Mouse (Mus musculus) retina, adult 2 months (tissue): ENCODE results near the gene Rxfp2.

Experiments
- DNase-seq: peaks from one replicate; pipeline ENCODE4 v3.0.0-alpha.2; 2012; ENCODE audit warnings: low read depth, low spot score

Gene Rxfp2

DNA sequence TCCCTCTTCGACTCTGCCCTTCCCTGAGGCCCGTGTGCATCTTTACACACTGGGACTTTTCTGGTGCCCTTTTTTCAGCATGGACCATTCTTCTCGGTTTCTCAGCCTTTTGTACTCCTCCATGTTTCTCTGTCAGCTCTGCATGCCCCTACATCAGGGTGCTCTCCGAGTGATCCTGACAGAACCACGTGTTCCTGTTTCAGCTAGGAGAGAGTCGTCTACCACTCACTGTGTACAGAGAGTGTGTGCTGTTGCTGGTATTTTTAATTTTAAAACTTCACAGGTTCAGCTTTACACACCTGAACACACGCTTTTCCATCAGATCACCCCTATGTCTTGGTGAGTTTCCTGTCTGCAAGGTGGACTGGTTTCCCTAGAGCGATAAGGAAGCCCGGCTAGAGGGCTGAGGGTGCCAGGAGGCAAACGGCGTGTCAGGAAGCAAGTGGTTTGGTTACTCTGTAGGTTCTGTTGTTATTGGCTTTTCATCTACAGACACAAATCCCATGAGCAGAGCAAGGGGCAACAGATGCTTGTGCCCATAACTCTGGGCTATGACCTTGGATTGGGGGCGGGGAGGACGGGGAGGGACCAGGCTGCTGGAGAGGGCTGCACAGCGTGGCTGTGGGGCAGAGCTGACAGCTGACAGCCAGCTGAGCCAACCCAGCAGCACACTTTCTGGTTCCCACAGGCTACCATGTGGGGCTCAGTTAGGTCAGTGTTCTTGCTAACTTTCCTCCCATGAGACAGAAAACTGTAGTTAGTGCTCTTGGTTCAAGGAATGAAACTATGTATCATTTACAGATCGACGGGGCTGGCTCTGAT lies 97.0 kb downstream of the Rxfp2 start:
- no peak for DNase-seq

DNA sequence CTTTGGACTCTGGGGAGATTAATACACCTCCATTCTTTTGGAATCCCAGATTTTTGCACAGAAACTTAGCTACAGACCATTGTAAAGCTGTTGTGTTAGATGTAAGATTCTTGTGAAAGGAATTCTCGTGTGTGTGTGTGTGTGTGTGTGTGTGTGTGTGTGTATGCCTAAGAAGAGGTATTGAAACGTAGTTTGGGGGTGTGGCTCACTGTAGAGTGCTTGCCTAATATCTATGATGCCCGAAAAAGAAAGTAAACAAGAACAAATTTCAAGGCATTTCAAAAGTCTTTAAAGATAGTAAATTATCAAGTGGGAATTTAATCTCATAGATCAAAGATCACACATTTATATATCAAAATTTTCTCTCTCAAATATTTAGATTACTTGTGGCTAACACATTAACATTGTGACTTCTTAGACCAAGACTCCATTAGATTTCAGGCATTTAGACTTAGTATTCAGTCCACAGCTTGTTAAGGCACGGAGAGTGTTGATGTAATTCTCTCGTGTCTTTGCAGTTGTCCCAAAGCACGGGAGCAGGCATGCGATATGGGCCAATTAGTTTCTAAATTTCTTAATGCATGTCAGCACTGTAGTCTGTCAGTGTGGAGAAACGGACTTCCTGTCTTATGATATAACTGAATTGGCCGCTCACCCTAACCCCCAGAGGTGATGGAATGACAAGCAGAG lies 97.9 kb downstream of the Rxfp2 start:
- DNase-seq: no peak

DNA sequence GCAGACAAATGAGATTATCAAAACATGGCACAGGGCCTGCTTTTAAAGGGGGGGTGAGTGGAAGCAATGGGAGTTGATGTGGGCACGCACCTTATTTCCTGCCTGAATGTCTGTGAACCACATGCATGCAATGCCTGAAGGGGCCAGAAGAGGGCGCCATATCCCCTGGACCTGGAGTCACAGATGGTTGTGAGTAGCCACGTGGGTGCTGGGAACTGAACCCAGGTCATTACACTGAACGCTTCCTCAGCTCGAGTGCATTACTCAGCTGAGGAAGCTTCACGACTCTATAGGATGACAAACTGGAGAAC lies 98.4 kb downstream of the Rxfp2 start:
- no peak for DNase-seq

DNA sequence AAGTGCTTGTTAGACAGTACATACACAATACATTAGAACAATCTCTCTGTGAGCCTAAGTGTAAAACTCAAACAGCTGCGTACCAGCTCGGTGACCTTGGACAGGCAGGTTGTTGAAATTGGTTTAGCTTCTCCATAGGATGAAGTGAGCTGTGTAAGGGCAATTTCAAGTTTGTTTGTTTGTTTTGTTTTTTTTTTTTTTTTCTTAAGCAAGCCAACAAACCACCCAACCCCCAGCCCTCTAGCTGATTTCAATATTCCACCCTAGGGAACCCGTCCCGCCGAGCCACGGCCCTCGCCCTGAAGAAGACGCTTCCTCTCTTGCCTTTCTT lies 99.6 kb downstream of the Rxfp2 start:
- DNase-seq: no peak

DNA sequence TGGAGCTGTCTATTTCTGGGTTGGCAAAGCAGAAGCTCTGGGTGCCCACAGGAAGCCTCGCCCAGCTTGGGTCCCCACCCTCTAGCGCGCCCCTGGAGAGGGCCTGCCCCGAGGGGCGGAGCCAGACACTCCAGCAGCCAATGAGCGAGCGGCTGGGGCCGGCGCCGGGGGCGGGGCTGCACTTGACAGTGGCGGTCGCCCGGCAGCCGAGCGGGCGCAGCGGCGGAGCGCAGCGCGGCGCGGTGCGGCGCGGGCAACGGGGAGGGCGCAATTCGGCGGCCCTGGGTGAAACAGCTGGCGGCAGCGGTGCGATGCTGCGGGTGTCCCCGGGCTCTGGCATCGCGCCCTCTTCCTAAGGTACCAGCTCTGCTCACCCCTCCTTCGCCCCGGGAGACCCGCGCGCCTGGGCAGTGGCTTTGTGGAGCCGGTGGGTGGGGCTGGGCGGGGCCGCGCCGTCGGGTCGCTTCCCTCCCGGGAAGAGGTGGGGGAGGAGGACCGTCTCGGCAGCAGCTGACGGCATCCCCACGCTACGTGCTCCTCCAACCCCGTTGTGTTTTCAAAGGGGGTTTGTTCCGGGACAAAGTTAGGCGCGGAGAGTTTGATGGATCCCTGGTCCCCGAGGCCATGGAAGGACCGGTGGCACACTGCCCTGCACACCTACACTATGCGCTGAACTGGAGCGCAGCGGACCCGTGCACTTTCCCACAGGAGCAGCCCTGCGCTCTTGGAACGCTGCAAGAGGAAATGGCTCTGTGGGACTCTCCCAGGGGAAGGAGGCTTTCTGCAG lies 100.2 kb downstream of the Rxfp2 start, which contains the start of gene Fry:
Gene Fry, plus strand, starts transcription at position 191 of the 787 bp plus-strand sequence.
- peak; percentile 11 for DNase-seq

DNA sequence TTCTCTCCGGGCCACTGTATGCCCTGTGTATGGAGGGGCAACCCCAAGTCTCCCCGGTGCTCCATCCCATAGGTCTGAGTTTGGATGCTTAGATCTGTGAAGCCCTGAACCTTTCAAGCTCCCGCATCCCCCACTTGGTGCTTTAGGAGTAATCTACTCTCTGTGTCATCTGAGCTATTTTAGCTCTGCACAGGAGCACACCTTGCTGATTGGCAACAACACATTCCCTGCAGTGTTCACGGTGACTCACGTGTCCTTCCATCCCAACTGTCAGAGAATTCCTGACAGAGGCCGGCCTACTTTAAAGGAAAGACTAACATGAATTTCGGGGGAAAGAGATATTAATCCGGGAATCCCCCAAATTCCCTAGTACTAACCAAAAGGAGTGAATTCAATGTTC lies 102.2 kb downstream of the Rxfp2 start:
- no peak for DNase-seq

DNA sequence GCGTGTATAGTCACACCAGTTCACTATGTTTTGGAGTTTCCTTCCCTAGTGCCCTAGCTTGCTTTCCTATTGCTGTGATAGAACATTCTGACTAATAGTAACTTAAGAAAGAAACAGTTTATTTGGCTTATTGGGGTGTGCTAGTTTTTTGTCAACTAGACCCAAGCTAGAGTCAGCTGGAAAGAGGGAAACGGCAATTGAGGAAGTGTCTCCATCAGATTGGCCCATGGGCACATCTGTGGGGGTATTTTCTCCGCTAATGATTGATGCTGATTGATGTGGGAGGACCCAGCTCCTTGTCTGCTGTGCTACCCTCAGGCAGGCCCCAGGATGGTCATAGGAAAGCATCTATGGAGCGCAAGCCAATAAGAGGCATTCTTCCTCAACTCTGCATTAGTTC lies 103.6 kb downstream of the Rxfp2 start:
- no peak for DNase-seq

DNA sequence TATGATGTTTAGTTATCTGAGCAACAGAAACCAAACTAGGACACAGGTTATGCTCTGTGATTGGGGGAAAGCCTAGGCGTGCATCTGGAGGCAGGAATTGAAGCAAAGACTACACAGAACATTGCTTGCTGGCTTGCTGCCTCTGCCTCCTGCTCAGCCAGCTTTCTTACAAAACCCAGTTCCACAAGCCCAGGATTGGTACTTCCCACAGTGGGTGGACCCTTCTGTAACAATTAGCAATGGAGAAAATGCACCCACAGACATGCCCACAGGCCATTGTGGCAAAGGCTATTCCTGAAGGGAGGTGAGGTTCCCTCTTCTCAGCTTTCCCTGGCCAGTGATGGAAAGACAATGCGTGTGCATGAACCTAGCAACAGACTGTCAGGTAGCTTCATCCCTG lies 104.1 kb downstream of the Rxfp2 start:
- no peak for DNase-seq

DNA sequence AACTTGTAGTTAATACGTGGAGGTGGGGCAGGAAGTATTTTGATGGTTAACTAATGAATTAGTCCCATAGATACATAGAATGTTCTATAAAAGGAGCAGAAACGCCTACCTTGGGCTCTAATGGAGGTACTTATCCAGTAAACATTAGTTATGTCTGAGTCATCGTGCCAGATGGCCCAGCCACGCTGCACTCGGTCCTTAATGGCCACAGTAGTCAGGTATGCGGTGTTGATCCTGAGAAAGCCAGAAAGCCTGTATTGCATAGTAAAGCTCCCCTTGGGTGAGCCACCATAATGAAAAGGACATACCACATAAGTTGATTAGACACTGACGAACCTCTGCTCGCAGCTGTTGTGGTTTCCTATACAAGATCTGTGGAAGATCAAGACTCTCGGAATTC lies 107.4 kb downstream of the Rxfp2 start:
- no peak for DNase-seq

DNA sequence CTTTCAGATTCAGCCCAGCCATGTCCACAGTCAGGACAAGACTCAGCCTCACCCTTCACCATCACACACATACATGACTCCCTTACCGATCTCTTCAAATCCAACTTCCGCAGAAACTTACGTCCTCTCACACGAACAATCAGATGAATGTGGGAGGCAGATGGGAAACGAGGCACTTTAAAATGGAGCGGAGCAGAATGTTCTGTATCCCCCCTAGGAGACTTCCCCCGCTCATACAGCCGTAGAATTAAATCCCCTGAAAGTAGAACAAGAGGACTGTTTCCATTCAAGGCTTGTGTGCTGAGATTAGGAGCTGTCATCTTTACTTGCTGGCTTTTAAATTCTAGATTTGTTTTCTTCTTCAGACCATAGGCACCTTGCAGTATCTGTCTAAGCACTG lies 110.0 kb downstream of the Rxfp2 start:
- no peak for DNase-seq

DNA sequence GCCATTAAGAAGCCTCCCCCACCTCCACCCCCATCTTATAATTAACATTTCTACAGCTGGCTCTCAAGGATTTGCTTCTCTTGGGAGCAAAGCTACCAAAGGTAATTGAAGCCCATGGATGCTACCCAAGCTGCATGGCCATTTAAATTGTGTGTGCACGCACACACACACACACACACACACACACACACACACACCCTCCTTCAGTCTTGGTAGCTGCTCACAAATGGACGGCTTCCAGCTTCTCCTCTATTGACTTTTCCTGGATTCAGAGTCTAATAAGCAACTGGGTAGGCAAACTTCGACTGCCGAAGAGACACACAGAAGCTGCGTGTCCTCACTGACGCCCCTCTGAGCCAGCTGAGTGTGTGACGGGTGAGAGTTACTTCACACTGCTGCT lies 111.7 kb downstream of the Rxfp2 start:
- no peak for DNase-seq

DNA sequence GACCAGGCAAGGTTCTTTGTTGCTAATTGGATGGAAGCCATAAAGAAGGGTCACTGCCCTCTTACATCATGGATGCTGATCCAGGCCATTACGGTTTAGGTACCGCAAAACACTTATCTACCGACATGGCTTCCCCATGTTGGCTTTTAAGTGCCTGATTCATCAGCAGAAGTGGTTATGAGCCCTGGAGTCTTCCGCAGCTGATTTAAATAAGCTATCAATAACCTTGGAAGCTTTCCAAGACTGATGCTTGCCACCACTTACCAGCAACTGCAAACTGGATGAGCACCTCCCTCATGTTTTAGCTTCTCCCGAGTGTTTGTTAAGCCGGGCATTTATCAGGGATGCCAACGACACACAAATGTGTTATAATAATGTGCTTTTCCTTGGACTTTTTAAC lies 112.7 kb downstream of the Rxfp2 start:
- DNase-seq: no peak
